Mouse (Mus musculus) ES-Bruce4 (cell line): ENCODE results near the gene Tctex1d1. TPM values are rescaled to one million over a fixed set of nuclear protein-coding genes. Genes with fewer than 3 reads are reported as not detected.

Experiments
- H3K27ac ChIP-seq: 2 replicates; pipeline ENCODE4 v1.5.1; 2012; ENCODE audit warnings: low read length, inconsistent platforms; ENCODE audit not compliant: insufficient read depth
- H3K27me3 ChIP-seq: 2 replicates; pipeline ENCODE4 v1.6.1; 2012; ENCODE audit warnings: mild to moderate bottlenecking, low read length, inconsistent platforms; ENCODE audit not compliant: control insufficient read depth, poor library complexity, insufficient read depth, severe bottlenecking
- H3K36me3 ChIP-seq: 2 replicates; pipeline ENCODE4 v1.6.1; 2012; ENCODE audit warnings: inconsistent platforms, mild to moderate bottlenecking, low read length, moderate library complexity; ENCODE audit not compliant: control insufficient read depth, poor library complexity, insufficient read depth, severe bottlenecking
- H3K4me1 ChIP-seq: one replicate; pipeline ENCODE4 v1.8.1; 2011; ENCODE audit warnings: low read length; ENCODE audit not compliant: control insufficient read depth, insufficient read depth
- H3K4me3 ChIP-seq: 2 replicates; pipeline ENCODE4 v1.5.1; 2011; ENCODE audit warnings: low read depth, mild to moderate bottlenecking, low read length
- H3K9ac ChIP-seq: 2 replicates; pipeline ENCODE4 v1.6.1; 2012; ENCODE audit warnings: low read depth, mild to moderate bottlenecking, inconsistent platforms; ENCODE audit not compliant: poor library complexity, severe bottlenecking
- H3K9me3 ChIP-seq: replicated peaks from 2 replicates; pipeline ENCODE4 v1.6.1; 2012; ENCODE audit warnings: mild to moderate bottlenecking, low read length, inconsistent platforms; ENCODE audit not compliant: control insufficient read depth, poor library complexity, insufficient read depth, severe bottlenecking
- CTCF ChIP-seq: IDR thresholded peaks from one replicate; pipeline ENCODE4 v1.8.1; 2011; ENCODE audit warnings: low read depth, low read length
- EP300 ChIP-seq: IDR thresholded peaks from 2 replicates; pipeline ENCODE4 v1.6.1; 2011; ENCODE audit warnings: low read depth, low read length; ENCODE audit not compliant: insufficient read depth
- POLR2A ChIP-seq: IDR thresholded peaks from one replicate; pipeline ENCODE4 v1.8.1; 2011; ENCODE audit warnings: low read length; ENCODE audit not compliant: insufficient read depth
- polyA plus RNA-seq: library from polyadenylated mRNA; stranded (reverse); fragments of >200 nt; gene quantifications from 2 replicates; pipeline ENCODE4 v1.2.4, GENCODE M21; 2011; ENCODE audit warnings: low read depth; ENCODE audit not compliant: missing spikeins, insufficient read depth, insufficient read length

Tctex1d1 gene
- polyA plus RNA-seq, 1 experiment, result not detected

- no peaks in the 10 kb centered on the region for H3K9me3 ChIP-seq
- TF ChIP-seq EP300 (no peak), CTCF (no peak), POLR2A (no peak)
- no peak overlapping the region for H3K9ac ChIP-seq
- H3K4me3 ChIP-seq, result no peak overlapping the region
- no peaks in the 10 kb centered on the region for H3K4me1 ChIP-seq
- H3K27ac ChIP-seq, result no peak overlapping the region
- no peaks in the 10 kb centered on the region; the same call in 1 of the 2 replicates for H3K27me3 ChIP-seq
- no peaks in the 10 kb centered on the region for H3K36me3 ChIP-seq
Observed at GRCm38 (mm10) chr4:102971159-102971558, 7.2 kb upstream of the Tctex1d1 start.

GRCm38 (mm10) chr4:102972071-102972470, 6.3 kb upstream of the Tctex1d1 start:
- Histone ChIP-seq H3K27ac (no peak overlapping the region), H3K9ac (no peak overlapping the region), H3K4me3 (no peak overlapping the region), H3K9me3 (no peaks in the 10 kb centered on the region), H3K36me3 (no peaks in the 10 kb centered on the region), H3K27me3 (no peaks in the 10 kb centered on the region; the same call in 1 of the 2 replicates), H3K4me1 (no peaks in the 10 kb centered on the region)
- no peak for TF ChIP-seq EP300
- no peak for TF ChIP-seq POLR2A
- no peak for TF ChIP-seq CTCF

GRCm38 (mm10) chr4:102974172-102974571, 4.2 kb upstream of the Tctex1d1 start:
- H3K4me3 ChIP-seq, result no peak overlapping the region
- H3K4me1 ChIP-seq, result no peaks in the 10 kb centered on the region
- no peaks in the 10 kb centered on the region for H3K36me3 ChIP-seq
- H3K27me3 ChIP-seq, result peaks cover 3% of the 10 kb centered on the region
- H3K9ac ChIP-seq, result no peak overlapping the region
- no peaks in the 10 kb centered on the region for H3K9me3 ChIP-seq
- TF ChIP-seq EP300 (no peak), CTCF (no peak), POLR2A (no peak)
- H3K27ac ChIP-seq, result no peak overlapping the region

GRCm38 (mm10) chr4:102976290-102977275, 1.8 kb upstream of the Tctex1d1 start:
- H3K4me1 ChIP-seq, result no peaks in the 10 kb centered on the region
- TF ChIP-seq EP300 (no peak), CTCF (no peak), POLR2A (no peak)

GRCm38 (mm10) chr4:102977778-102978321, 556 bp upstream of the Tctex1d1 start:
- Histone ChIP-seq H3K9me3 (no peaks in the 10 kb centered on the region), H3K27me3 (peaks cover 3% of the 10 kb centered on the region), H3K27ac (no peak overlapping the region), H3K4me3 (no peak overlapping the region), H3K4me1 (no peaks in the 10 kb centered on the region), H3K36me3 (no peaks in the 10 kb centered on the region), H3K9ac (no peak overlapping the region)
- TF ChIP-seq EP300, result no peak
- no peak for TF ChIP-seq CTCF
- TF ChIP-seq POLR2A, result no peak

More at GRCm38 (mm10) chr4:102976290-102977275, 1.8 kb upstream of the Tctex1d1 start:
- no peaks in the 10 kb centered on the region for H3K36me3 ChIP-seq
- no peak overlapping the region for H3K4me3 ChIP-seq
- no peaks in the 10 kb centered on the region for H3K9me3 ChIP-seq
- no peak overlapping the region for H3K9ac ChIP-seq
- H3K27ac ChIP-seq, result no peak overlapping the region
- H3K27me3 ChIP-seq, result peaks cover 3% of the 10 kb centered on the region

- H3K36me3 ChIP-seq, result no peaks in the 10 kb centered on the region
- H3K9me3 ChIP-seq, result no peaks in the 10 kb centered on the region
- H3K27ac ChIP-seq, result no peak overlapping the region
- H3K9ac ChIP-seq, result no peak overlapping the region
- no peaks in the 10 kb centered on the region for H3K4me1 ChIP-seq
- H3K4me3 ChIP-seq, result no peak overlapping the region
- peaks cover 3% of the 10 kb centered on the region for H3K27me3 ChIP-seq
- TF ChIP-seq EP300 (no peak), CTCF (no peak), POLR2A (no peak)
Observed at GRCm38 (mm10) chr4:102979385-102979784, 979 bp downstream of the Tctex1d1 start.
